Mouse (Mus musculus): ENCODE measurements around the gene Vmn1r43.
"Not testable (repeated sequence)": the region's sequence is repeated elsewhere in the genome, so short reads cannot be mapped to it uniquely, and the experiment has no call there.

Gene Vmn1r43

GRCm38 (mm10) chr6:89876313-89876712, at the start of gene Vmn1r43, which contains the start of gene Vmn1r42:
TSS of gene Vmn1r43 (minus strand) at chr6:89876413.
TSS of gene Vmn1r42 (minus strand) at chr6:89876413.
- not testable (repeated sequence) for DNase-seq (ENCODE audit: low spot score)

- no peak for DNase-seq (ENCODE audit: low spot score)
Observed at GRCm38 (mm10) chr6:89883812-89884211, 7.6 kb upstream of the Vmn1r43 start.

- no peak for DNase-seq (ENCODE audit: low spot score)
Observed at GRCm38 (mm10) chr6:89883360-89883759, 7.1 kb upstream of the Vmn1r43 start, which contains the start of gene Vmn1r44. TSS of gene Vmn1r44 (plus strand) at chr6:89883660.

GRCm38 (mm10) chr6:89880867-89881266, 4.7 kb upstream of the Vmn1r43 start:
- DNase-seq (ENCODE audit: low spot score), result no peak

- no peak for DNase-seq (ENCODE audit: low spot score)
Observed at GRCm38 (mm10) chr6:89876963-89877362, 750 bp upstream of the Vmn1r43 start.

- no peak for DNase-seq (ENCODE audit: low spot score)
Observed at GRCm38 (mm10) chr6:89867976-89868375, 8.2 kb downstream of the Vmn1r43 start.

- no peak for DNase-seq (ENCODE audit: low spot score)
Observed at GRCm38 (mm10) chr6:89867276-89867675, 8.9 kb downstream of the Vmn1r43 start.

GRCm38 (mm10) chr6:89863792-89864191, 12.4 kb downstream of the Vmn1r43 start:
- DNase-seq (ENCODE audit: low spot score), result no peak

GRCm38 (mm10) chr6:89859839-89860238, 16.4 kb downstream of the Vmn1r43 start:
- DNase-seq (ENCODE audit: low spot score), result no peak

GRCm38 (mm10) chr6:89857552-89857951, 18.7 kb downstream of the Vmn1r43 start:
- DNase-seq (ENCODE audit: low spot score), result no peak
